Mouse (Mus musculus): ENCODE data around the gene 4930412O13Rik. TPM values are rescaled to one million over a fixed set of nuclear protein-coding genes. Genes with fewer than 3 reads are reported as not detected.

Gene 4930412O13Rik
- total and polyA plus RNA-seq, 3 experiments, result not detected

- TF ChIP-seq BHLHE40 (IDR thresholded peaks at IDR 0.05; ENCODE audit: low read depth, low read length) (no peak), E2F4 (IDR thresholded peaks at IDR 0.05; ENCODE audit: insufficient replicate concordance, low read depth, low read length) (no peak), SMC3 (IDR thresholded peaks at IDR 0.05; ENCODE audit: low read depth, low read length) (peak; percentile 91), ZKSCAN1 (IDR thresholded peaks at IDR 0.05; ENCODE audit: borderline replicate concordance, low read depth, low read length) (no peak), POLR2AphosphoS2 (IDR thresholded peaks at IDR 0.05; ENCODE audit: low read depth, low read length) (no peak), RAD21 (IDR thresholded peaks at IDR 0.05; ENCODE audit: low read depth, low read length) (peak; percentile 98), USF1 (IDR thresholded peaks at IDR 0.05; ENCODE audit: low read depth, low read length) (no peak), MYC (IDR thresholded peaks at IDR 0.05; ENCODE audit: low read depth, low read length) (no peak), SIN3A (IDR thresholded peaks at IDR 0.05; ENCODE audit: low read length) (peak; percentile 6; the same call in 1 of the 2 replicates), MEF2A (IDR thresholded peaks at IDR 0.05; ENCODE audit: borderline replicate concordance, low read depth, low read length) (peak; percentile 52; the same call in 1 of the 2 replicates), ZC3H11A (IDR thresholded peaks at IDR 0.05; ENCODE audit: low read depth, low read length) (peak; percentile 78), ZNF384 (IDR thresholded peaks at IDR 0.05; ENCODE audit: low read depth, low read length) (no peak), MAZ (IDR thresholded peaks at IDR 0.05; ENCODE audit: low read depth, low read length) (peak; percentile 69; the same call in 1 of the 2 replicates), PAX5 (IDR thresholded peaks at IDR 0.05; ENCODE audit: low read length) (no peak), CTCF (conservative IDR thresholded peaks at IDR 0.05 in 1 of 2, IDR thresholded peaks at IDR 0.05 in 1 of 2; ENCODE audit: low read depth in 2 of 2, low read length in 2 of 2) (peak; percentile 52 to 88), USF2 (conservative IDR thresholded peaks at IDR 0.05; ENCODE audit: low read depth, low read length) (no peak), ELF1 (IDR thresholded peaks at IDR 0.05; ENCODE audit: low read depth, low read length) (peak; percentile 49; the same call in 1 of the 2 replicates), CHD1 (IDR thresholded peaks at IDR 0.05; ENCODE audit: low read depth, low read length) (no peak)
Measured at GRCm38 (mm10) chr2:9879493-9879892, 1.6 kb upstream of the 4930412O13Rik start (continued).

GRCm38 (mm10) chr2:9880271-9880670 lies 781 bp upstream of the 4930412O13Rik start:
- Histone ChIP-seq H3K4me1 (ENCODE audit: control insufficient read depth in 1 of 2, insufficient read depth in 2 of 2) (0 out of 4 replicates have a peak, but pooled peaks cover 0 to 2% of the 10 kb centered on the region in 2 experiments), H3K27me3 (replicated peaks) (no peaks in the 10 kb centered on the region), H3K79me2 (replicated peaks; ENCODE audit: control insufficient read depth, extremely low read depth, insufficient read depth, poor library complexity, severe bottlenecking) (no peaks in the 10 kb centered on the region), H3K9ac (ENCODE audit: insufficient read depth, low read depth) (no peak overlapping the region), H3K4me3 (replicated peaks in 1 of 3; ENCODE audit: low read depth in 2 of 3, low read length in 2 of 3, poor library complexity in 1 of 3) (no peak overlapping the region), H3K27ac (ENCODE audit: insufficient read depth, low read depth) (no peak overlapping the region), H3K9me3 (replicated peaks; ENCODE audit: low read length) (peaks cover 3% of the 10 kb centered on the region), H3K36me3 (replicated peaks in 1 of 2; ENCODE audit: control insufficient read depth in 1 of 2, insufficient read depth in 1 of 2, low read length in 1 of 2) (no peaks in the 10 kb centered on the region), H3K4me2 (ENCODE audit: insufficient read depth, low read depth, poor library complexity, severe bottlenecking) (peak overlapping the region; percentile 83)
- dilution Hi-C loops (cut with MboI; ENCODE audit: extremely low pct_ligation_motif_present, extremely low pct_unique_long_range_greater_than_20kb, low sequenced_read_pairs), result no loop called here
- TF ChIP-seq JUND (conservative IDR thresholded peaks at IDR 0.05; ENCODE audit: low read depth, low read length), result no peak
- no peak for TF ChIP-seq PAX5 (IDR thresholded peaks at IDR 0.05; ENCODE audit: low read length)
- no peak for DNase-seq (ENCODE audit: extremely low read depth)
- in situ Hi-C loops (cut with MboI; ENCODE audit: low pct_ligation_motif_present, low pct_unique_long_range_greater_than_20kb, low sequenced_read_pairs), result loop anchor here (25.0 kb wide), 1 partner anchor 418 kb away; no protein-coding TSS in a partner anchor
